Mouse (Mus musculus) intestine, postnatal 0 days (tissue): ENCODE results near the gene H2al2a. TPM values are rescaled to one million over a fixed set of nuclear protein-coding genes. Genes with fewer than 3 reads are reported as not detected.

Experiments
- ATAC-seq: fragments of 200-750 bp; cut with Nextera tagmentation; 2 replicates; pipeline ENCODE4 v1.8.0; 2017; ENCODE audit warnings: mild to moderate bottlenecking, moderate TSS enrichment, moderate library complexity
- H3K27ac ChIP-seq: fragments of 300-500 bp; sonication (generic); 2 replicates; pipeline ENCODE4 v1.5.1; 2014; ENCODE audit warnings: mild to moderate bottlenecking, low read depth, low read length, moderate library complexity
- H3K27me3 ChIP-seq: fragments of 300-500 bp; sonication (generic); replicated peaks from 2 replicates; pipeline ENCODE4 v1.6.1; 2014; ENCODE audit warnings: low read length, mixed read lengths; ENCODE audit not compliant: control insufficient read depth, insufficient read depth
- H3K36me3 ChIP-seq: fragments of 300-500 bp; sonication (generic); 2 replicates; pipeline ENCODE4 v1.6.1; 2014; ENCODE audit warnings: mild to moderate bottlenecking, moderate library complexity; ENCODE audit not compliant: control insufficient read depth, insufficient read depth
- H3K4me1 ChIP-seq: fragments of 300-500 bp; sonication (generic); replicated peaks from 2 replicates; pipeline ENCODE4 v1.6.1; 2014; ENCODE audit warnings: antibody characterized with exemption, low read length, mixed read lengths; ENCODE audit not compliant: control insufficient read depth, insufficient read depth
- H3K4me2 ChIP-seq: fragments of 300-500 bp; sonication (generic); replicated peaks from 2 replicates; pipeline ENCODE4 v1.6.1; 2014; ENCODE audit warnings: low read depth, mild to moderate bottlenecking, moderate library complexity
- H3K4me3 ChIP-seq: fragments of 300-500 bp; sonication (generic); 2 replicates; pipeline ENCODE4 v1.5.1; 2014; ENCODE audit warnings: low read depth, low read length
- H3K9ac ChIP-seq: fragments of 300-500 bp; sonication (generic); 2 replicates; pipeline ENCODE4 v1.6.1; 2014; ENCODE audit warnings: mild to moderate bottlenecking, low read depth, low read length
- H3K9me3 ChIP-seq: fragments of 300-500 bp; sonication (generic); 2 replicates; pipeline ENCODE4 v1.6.1; 2016; ENCODE audit warnings: mixed run types; ENCODE audit not compliant: control insufficient read depth
- CTCF ChIP-seq: sonication (generic); IDR thresholded peaks from 2 replicates; pipeline ENCODE4 v1.5.1; 2016; ENCODE audit warnings: low read depth, mild to moderate bottlenecking, control low read depth, antibody characterized with exemption, moderate library complexity
- WGBS: fragments of 180-500 bp; shearing (Covaris S2); extraction: QIAGEN DNeasy Blood & Tissue Kit; methylation state at CpG from one replicate; pipeline ENCODE4 v1.1.7; 2014; 5-methylcytosine and 5-hydroxymethylcytosine counted together
- polyA plus RNA-seq: library from polyadenylated mRNA; unstranded; fragments of >200 nt; fragmentation: Nextera tagmentation; extraction: Ambion mirVana; gene quantifications from 2 replicates; pipeline ENCODE4 v1.2.1, GENCODE M21; 2015

The H2al2a gene
- polyA plus RNA-seq, 1 experiment from 2014 or later = not detected

- Histone ChIP-seq H3K9ac (no peak overlapping the region), H3K9me3 (no peaks in the 10 kb centered on the region), H3K27ac (no peak overlapping the region), H3K4me2 (no peak overlapping the region), H3K4me1 (peaks cover 11% of the 10 kb centered on the region), H3K36me3 (no peaks in the 10 kb centered on the region), H3K27me3 (no peaks in the 10 kb centered on the region), H3K4me3 (no peak overlapping the region)
- TF ChIP-seq CTCF = no peak
- WGBS = 84% methylated on average over 10 of the region's 10 CpGs
- no peak for ATAC-seq
These were observed 36.7 kb upstream of the H2al2a start for GRCm38 (mm10) chr2:18033166-18034108.

- ATAC-seq = no peak
- Histone ChIP-seq H3K4me1 (peaks cover 11% of the 10 kb centered on the region), H3K9me3 (no peaks in the 10 kb centered on the region), H3K27ac (no peak overlapping the region), H3K9ac (no peak overlapping the region), H3K27me3 (no peaks in the 10 kb centered on the region), H3K36me3 (no peaks in the 10 kb centered on the region), H3K4me2 (peak overlapping the region; percentile 93; the same call in 1 of the 2 replicates), H3K4me3 (no peak overlapping the region)
- WGBS = 78% methylated on average over 5 of the region's 5 CpGs
- no peak for TF ChIP-seq CTCF
These were observed 35.8 kb upstream of the H2al2a start for GRCm38 (mm10) chr2:18032538-18032895.

- Histone ChIP-seq H3K9ac (peak overlapping the region; percentile 73), H3K4me2 (peak overlapping the region; percentile 93), H3K27ac (no peak overlapping the region), H3K9me3 (no peaks in the 10 kb centered on the region), H3K36me3 (no peaks in the 10 kb centered on the region), H3K4me3 (peak overlapping the region; percentile 53), H3K4me1 (peaks cover 11% of the 10 kb centered on the region), H3K27me3 (no peaks in the 10 kb centered on the region)
- 10% methylated on average over 33 of the region's 34 CpGs for WGBS
- no peak for ATAC-seq
- no peak for TF ChIP-seq CTCF
These were observed 35.2 kb upstream of the H2al2a start for GRCm38 (mm10) chr2:18031831-18032537.

GRCm38 (mm10) chr2:18031271-18031821, 34.6 kb upstream of the H2al2a start:
- Histone ChIP-seq H3K27me3 (no peaks in the 10 kb centered on the region), H3K4me2 (peak overlapping the region; percentile 93), H3K36me3 (no peaks in the 10 kb centered on the region), H3K27ac (no peak overlapping the region), H3K4me1 (peaks cover 11% of the 10 kb centered on the region), H3K9me3 (no peaks in the 10 kb centered on the region), H3K4me3 (peak overlapping the region; percentile 53), H3K9ac (peak overlapping the region; percentile 73)
- no peak for ATAC-seq
- TF ChIP-seq CTCF = no peak
- 13% methylated on average over 26 of the region's 26 CpGs for WGBS

- no peaks in the 10 kb centered on the region for H3K27me3 ChIP-seq
- no peak overlapping the region for H3K4me3 ChIP-seq
- WGBS = 85% methylated on average over 8 of the region's 8 CpGs
- no peaks in the 10 kb centered on the region for H3K36me3 ChIP-seq
- ATAC-seq = no peak
- no peak overlapping the region for H3K9ac ChIP-seq
- H3K9me3 ChIP-seq = no peaks in the 10 kb centered on the region
- peaks cover 11% of the 10 kb centered on the region for H3K4me1 ChIP-seq
- no peak overlapping the region for H3K27ac ChIP-seq
- peak overlapping the region; percentile 93; the same call in 1 of the 2 replicates for H3K4me2 ChIP-seq
- no peak for TF ChIP-seq CTCF
These were observed 33.8 kb upstream of the H2al2a start for GRCm38 (mm10) chr2:18030581-18030980.

GRCm38 (mm10) chr2:18029656-18030055, 32.9 kb upstream of the H2al2a start:
- no peaks in the 10 kb centered on the region for H3K27me3 ChIP-seq
- no peak overlapping the region for H3K9ac ChIP-seq
- H3K4me1 ChIP-seq = peaks cover 11% of the 10 kb centered on the region
- no peaks in the 10 kb centered on the region for H3K36me3 ChIP-seq
- H3K4me2 ChIP-seq = no peak overlapping the region
- 95% methylated on average over 7 of the region's 7 CpGs for WGBS
- no peak overlapping the region for H3K27ac ChIP-seq
- no peak for ATAC-seq
- H3K9me3 ChIP-seq = no peaks in the 10 kb centered on the region
- H3K4me3 ChIP-seq = no peak overlapping the region
- no peak for TF ChIP-seq CTCF
